Mouse (Mus musculus) ES-E14 (cell line): ENCODE data around the gene Mvb12a. TPM values are rescaled to one million over a fixed set of nuclear protein-coding genes. Genes with fewer than 3 reads are reported as not detected.

Source experiments
- DNase-seq: peaks from one replicate; pipeline ENCODE4 v3.0.0-alpha.2; 2013; ENCODE audit warnings: low read depth, low spot score
- H3K27ac ChIP-seq: 2 replicates; pipeline ENCODE4 v1.5.1; 2012; ENCODE audit warnings: low read depth, mild to moderate bottlenecking, low read length, moderate library complexity, mixed read lengths; ENCODE audit not compliant: poor library complexity, insufficient read depth, severe bottlenecking
- H3K36me3 ChIP-seq: 2 replicates; pipeline ENCODE4 v1.6.1; 2012; ENCODE audit warnings: mild to moderate bottlenecking, low read length, moderate library complexity, mixed read lengths; ENCODE audit not compliant: control insufficient read depth, poor library complexity, insufficient read depth, severe bottlenecking
- H3K4me1 ChIP-seq, 2 experiments: fragments of 150-350 bp in 1 of 2; sonication (generic) in 1 of 2; 2 replicates each; pipeline ENCODE4 v1.6.1; 2012; ENCODE audit warnings: low read length in 2 of 2, mild to moderate bottlenecking in 1 of 2, mixed read lengths in 1 of 2; ENCODE audit not compliant: control insufficient read depth in 2 of 2, insufficient read depth in 2 of 2, poor library complexity in 1 of 2
- H3K4me3 ChIP-seq, 2 experiments: fragments of 150-350 bp in 1 of 2; sonication (generic) in 1 of 2; 2 replicates each; pipeline ENCODE4 v1.5.1; 2012; ENCODE audit warnings: low read length in 2 of 2, low read depth in 1 of 2, mild to moderate bottlenecking in 1 of 2, mixed read lengths in 1 of 2; ENCODE audit not compliant: insufficient read depth in 1 of 2, poor library complexity in 1 of 2, severe bottlenecking in 1 of 2
- H3K9ac ChIP-seq: 2 replicates; pipeline ENCODE4 v1.6.1; 2012; ENCODE audit warnings: low read depth, mild to moderate bottlenecking, low read length, mixed read lengths; ENCODE audit not compliant: poor library complexity, insufficient read depth, severe bottlenecking
- H3K9me3 ChIP-seq: fragments of 150-350 bp; sonication (generic); 2 replicates; pipeline ENCODE4 v1.6.1; 2012; ENCODE audit warnings: low read depth, mild to moderate bottlenecking, low read length; ENCODE audit not compliant: control insufficient read depth, insufficient read depth
- ZNF384 ChIP-seq: IDR thresholded peaks from 2 replicates; pipeline ENCODE4 v1.6.1; 2012; ENCODE audit warnings: low read depth, low read length, inconsistent platforms
- in situ Hi-C, 2 experiments: fragments of 600-800 bp; cut with MboI; formaldehyde crosslinking; loops; one replicate each; pipeline ENCODE4 v1.15.1; 2025; ENCODE audit warnings: low sequenced_read_pairs in 2 of 2, inconsistent platforms in 1 of 2; ENCODE audit not compliant: unreplicated experiment in 2 of 2
- total RNA-seq: library from RNA; depleted of rRNA; stranded (reverse); fragments of 300-350 nt; gene quantifications from 2 replicates; pipeline ENCODE4 v1.2.3, GENCODE M21; 2012; rRNA removed

Mvb12a gene
- total RNA-seq, 1 experiment, result 50.4 TPM

- TF ChIP-seq ZNF384, result no peak
- Histone ChIP-seq H3K4me3 (no peak within 1 kb of the TSS), H3K27ac (no peak within 1 kb of the TSS), H3K9ac (no peak within 1 kb of the TSS), H3K4me1 (peaks cover 0 to 6% of the 10 kb centered on the region in 2 experiments; a peak in 1 of 4 replicates), H3K36me3 (peaks cover 9% of the 10 kb centered on the region; the same call in 1 of the 2 replicates), H3K9me3 (no peaks in the 10 kb centered on the region)
- no peak for DNase-seq
- in situ Hi-C loops, result no loop called here
These were observed 54.7 kb downstream of the Mvb12a start, which contains the start of gene Fam129c for GRCm38 (mm10) chr8:71597451-71597850. Fam129c (plus strand) TSS chr8:71597648.

Other genes starting within 250 kb of the Mvb12a start
- gene Use1, start 176.1 kb upstream of the Mvb12a start, total RNA-seq, result 112 and 144 TPM in 2 replicates
- 7.4 and 9.4 TPM in 2 replicates for gene Ocel1, start 171.6 kb upstream of the Mvb12a start, total RNA-seq
- gene Nr2f6, start 161.0 kb upstream of the Mvb12a start, total RNA-seq, result 52.8 and 63.1 TPM in 2 replicates
- 2.0 and 2.4 TPM in 2 replicates for gene Ushbp1, start 147.1 kb upstream of the Mvb12a start, total RNA-seq
- 40.7 and 47.4 TPM in 2 replicates for gene Babam1, start 146.1 kb upstream of the Mvb12a start, total RNA-seq
- 28.9 and 44.5 TPM in 2 replicates for gene Ankle1, start 136.9 kb upstream of the Mvb12a start, total RNA-seq
- gene Abhd8, start 79.3 kb upstream of the Mvb12a start, total RNA-seq, result 11.7 and 12.2 TPM in 2 replicates
- gene Mrpl34, start 78.0 kb upstream of the Mvb12a start, total RNA-seq, result 135 and 148 TPM in 2 replicates
- 60.5 and 65.1 TPM in 2 replicates for gene Dda1, start 73.7 kb upstream of the Mvb12a start, total RNA-seq
- 10.6 and 22.3 TPM in 2 replicates for gene Ano8, start 57.0 kb upstream of the Mvb12a start, total RNA-seq
- gene Gtpbp3, start 54.8 kb upstream of the Mvb12a start, total RNA-seq, result 60.4 and 63.8 TPM in 2 replicates
- gene Plvap, start 31.2 kb upstream of the Mvb12a start, total RNA-seq, result 2.0 and 2.5 TPM in 2 replicates
- 2.4 and 2.6 TPM in 2 replicates for gene Ccdc194, start 17.2 kb upstream of the Mvb12a start, total RNA-seq
- gene Bst2, start 5.5 kb upstream of the Mvb12a start, total RNA-seq, result 135 and 207 TPM in 2 replicates
- gene Tmem221, start 15.9 kb downstream of the Mvb12a start, total RNA-seq, result 0.18 and 0.58 TPM in 2 replicates
- not detected in 2 replicates for gene Nxnl1, start 23.7 kb downstream of the Mvb12a start, total RNA-seq
- gene Slc27a1, start 26.0 kb downstream of the Mvb12a start, total RNA-seq, result 24.5 and 45.9 TPM in 2 replicates
- 95.6 and 124 TPM in 2 replicates for gene Pgls, start 49.3 kb downstream of the Mvb12a start, total RNA-seq
- gene Fam129c, start 54.7 kb downstream of the Mvb12a start, total RNA-seq, result 9.0 and 15.2 TPM in 2 replicates
- gene Colgalt1, start 68.1 kb downstream of the Mvb12a start, total RNA-seq, result 126 and 186 TPM in 2 replicates
- gene Unc13a, start 128.8 kb downstream of the Mvb12a start, total RNA-seq, result 3.0 and 9.1 TPM in 2 replicates
- gene Jak3, start 133.4 kb downstream of the Mvb12a start, total RNA-seq, result 19.0 and 27.3 TPM in 2 replicates
- 3.0 and 5.1 TPM in 2 replicates for gene Insl3, start 146.3 kb downstream of the Mvb12a start, total RNA-seq
- gene B3gnt3, start 158.9 kb downstream of the Mvb12a start, total RNA-seq, result 1.1 and 1.3 TPM in 2 replicates
- gene Fcho1, start 182.8 kb downstream of the Mvb12a start, total RNA-seq, result 21.9 and 45.1 TPM in 2 replicates